Mouse (Mus musculus) heart, postnatal 0 days (tissue): ENCODE results near the gene Agtrap.

Experiments used
- CTCF ChIP-seq: IDR thresholded peaks from 2 replicates; pipeline ENCODE4 v1.5.1; 2016; ENCODE audit warnings: antibody characterized with exemption, control low read depth, low read depth
- EP300 ChIP-seq: IDR thresholded peaks from 2 replicates; pipeline ENCODE4 v1.6.1; 2016; ENCODE audit warnings: antibody characterized with exemption, low read depth

DNA sequence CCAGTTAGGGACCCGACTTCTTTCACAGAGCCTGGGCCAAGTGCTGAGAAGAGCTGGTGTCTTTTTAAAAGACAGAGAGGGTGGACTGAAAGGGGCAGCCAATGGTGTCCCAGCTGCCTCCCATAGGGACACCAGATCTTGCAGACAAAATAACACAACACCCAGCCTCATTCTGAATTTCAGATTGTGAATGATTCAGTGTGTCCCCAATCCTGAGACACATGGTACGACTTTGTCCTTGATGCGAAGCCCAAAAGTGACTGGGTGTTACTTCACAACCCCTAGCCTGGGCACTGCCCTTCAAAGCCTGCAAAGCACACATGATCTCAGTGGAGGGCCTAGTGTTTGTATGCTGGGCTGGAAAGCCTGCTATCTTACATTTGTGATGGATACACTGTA, 1.9 kb downstream of the Agtrap start:
- no peak for TF ChIP-seq CTCF
- TF ChIP-seq EP300 = no peak
